In the genomic region with DNA sequence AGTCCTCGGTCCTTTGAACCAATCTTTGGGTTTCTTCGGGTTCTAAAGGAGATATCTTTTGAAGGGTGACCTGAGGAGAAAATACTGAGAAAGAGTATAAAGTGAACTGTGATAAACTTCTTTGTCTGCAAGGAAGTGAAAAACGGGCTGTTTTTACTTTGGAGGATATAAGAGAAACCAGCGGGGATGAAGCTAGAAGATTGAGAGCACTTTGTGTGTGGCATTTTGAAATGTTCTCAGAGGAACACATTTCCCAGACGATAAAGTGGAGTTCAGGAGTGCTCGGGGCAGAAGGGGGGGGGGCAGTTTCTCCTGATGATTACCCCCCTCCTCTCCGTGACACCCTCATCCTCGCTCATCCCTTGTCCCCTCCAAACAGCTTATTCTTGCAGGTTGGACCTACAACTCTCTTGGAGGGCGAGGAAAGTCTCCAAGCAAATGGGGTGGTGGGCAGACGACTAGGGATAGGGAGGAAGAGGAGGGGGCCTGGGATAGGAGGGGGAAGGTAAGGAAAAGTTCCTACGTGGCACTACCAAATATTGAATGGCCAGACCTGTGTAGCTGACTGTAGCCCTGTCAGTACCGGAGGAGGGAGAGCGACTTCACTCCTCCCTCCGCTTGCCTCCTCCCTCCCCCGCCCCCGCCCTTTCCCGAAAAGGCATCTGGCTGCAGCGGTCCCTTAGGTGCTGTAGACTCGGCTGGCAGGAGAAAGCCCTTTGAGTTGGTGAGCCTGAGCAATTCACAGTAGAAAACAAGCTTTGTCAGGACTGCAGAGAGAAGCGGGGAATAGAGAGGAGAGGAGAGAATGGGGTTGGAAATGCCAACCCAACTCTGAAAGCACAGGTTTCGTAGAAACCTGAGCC, we compare ENCODE assay signal across 9 mouse cellular contexts. TPM values are rescaled to one million over a fixed set of nuclear protein-coding genes. Genes with fewer than 3 reads are reported as not detected.
DNase-seq lines count a peak whose midpoint lies in the region; ATAC-seq and TF ChIP-seq lines count a peak whose summit lies in the region.
"Had no signal": no experiment of that assay in that cellular context is flagged by ENCODE, and none has a peak within 500 bp of the region (broad histone marks: within the 10 kb centered on the region; RNA-seq: fewer than 3 reads in every experiment).

No protein-coding gene starts in this region.

- peak overlapping the region; percentile 94 for H3K4me2 ChIP-seq in forebrain, embryonic 13.5 days
- H3K4me2 ChIP-seq in neural tube, embryonic 13.5 days, result peak overlapping the region; percentile 97

- peak; percentile 19 for ATAC-seq in forebrain, embryonic 13.5 days
- peak; percentile 75 for ATAC-seq in neural tube, embryonic 13.5 days (ENCODE audit: low read depth)

- no peaks in the 10 kb centered on the region for H3K36me3 ChIP-seq in forebrain, embryonic 13.5 days (ENCODE audit: poor library complexity, severe bottlenecking)
- no peaks in the 10 kb centered on the region for H3K36me3 ChIP-seq in neural tube, embryonic 13.5 days

- H3K4me1 ChIP-seq in forebrain, embryonic 13.5 days, result peaks cover 11% of the 10 kb centered on the region; the same call in 1 of the 2 replicates
- peaks cover 15% of the 10 kb centered on the region for H3K4me1 ChIP-seq in neural tube, embryonic 13.5 days (replicated peaks)

- intact Hi-C loops in left cerebral cortex, adult 2 months (cut with DNase I), result loop anchor here (2.0 kb wide), 1 partner anchor 381 kb away; no protein-coding TSS in a partner anchor
- intact Hi-C loops in left cerebral cortex, postnatal 14 days (cut with DNase I), result loop anchor here (2.0 kb wide), 1 partner anchor 381 kb away; no protein-coding TSS in a partner anchor
- intact Hi-C loops in left cerebral cortex, postnatal 4 days (cut with DNase I), result loop anchor here (5.0 kb wide), 1 partner anchor 379 kb away; no protein-coding TSS in a partner anchor

- H3K9me3 ChIP-seq in forebrain, embryonic 13.5 days (replicated peaks), result no peaks in the 10 kb centered on the region
- no peaks in the 10 kb centered on the region for H3K9me3 ChIP-seq in neural tube, embryonic 13.5 days

- WGBS in forebrain, embryonic 13.5 days, result under 1% methylated on average over 20 of the region's 21 CpGs
- WGBS in neural tube, embryonic 13.5 days, result 3% methylated on average over 21 of the region's 21 CpGs

- peak overlapping the region; percentile 68 for H3K9ac ChIP-seq in forebrain, embryonic 13.5 days
- peak overlapping the region; percentile 76 for H3K9ac ChIP-seq in neural tube, embryonic 13.5 days

- peak overlapping the region; percentile 54 for H3K4me3 ChIP-seq in left cerebral cortex, adult 2 months
- H3K4me3 ChIP-seq in forebrain, embryonic 13.5 days, result peak overlapping the region; percentile 65
- peak overlapping the region; percentile 66 for H3K4me3 ChIP-seq in neural tube, embryonic 13.5 days

- 0 out of 2 replicates have a peak overlapping the region, but pooled peaks have one; percentile 47 for H3K27ac ChIP-seq in left cerebral cortex, adult 2 months
- H3K27ac ChIP-seq in forebrain, embryonic 13.5 days, result no peak overlapping the region; the same call in 1 of the 2 replicates
- H3K27ac ChIP-seq in neural tube, embryonic 13.5 days (replicated peaks), result peak overlapping the region; percentile 81

- no peak for TF ChIP-seq CTCF in left cerebral cortex, adult 2 months (IDR thresholded peaks at IDR 0.05)

- DNase-seq in adrenal gland, adult (ENCODE audit: inconsistent age in 2 of 2, low spot score in 1 of 2), result peak; percentile 3 to 51
- no peak for DNase-seq in adrenal gland, postnatal 4 days (ENCODE audit: low spot score in 2 of 2)
- peak; percentile 14 to 18 for DNase-seq in left cerebral cortex, adult 2 months (ENCODE audit: extremely low spot score in 1 of 2, low spot score in 2 of 2)
- DNase-seq in left cerebral cortex, postnatal 14 days (ENCODE audit: low spot score in 2 of 2), result no peak
- DNase-seq in left cerebral cortex, postnatal 4 days, result peak; percentile 51
- no peak for DNase-seq in layer of hippocampus, adult 9-10 months (ENCODE audit: low spot score)

- no peaks in the 10 kb centered on the region for H3K27me3 ChIP-seq in forebrain, embryonic 13.5 days
- no peaks in the 10 kb centered on the region for H3K27me3 ChIP-seq in neural tube, embryonic 13.5 days

RNA-seq across cellular contexts. Expression of gene Col11a1, which starts 1.2 kb away (rescaled TPM):
- total RNA-seq in adrenal gland, postnatal 4 days (2021), result 1 to 10 TPM; 3.8 to 9.3 TPM
- total RNA-seq in left cerebral cortex, adult 2 months (2021), result 1 to 10 TPM; 8.1 to 9.8 TPM
- 10 to 100 TPM in 1 of 2 experiments, 1 to 10 TPM in 1; 9.8 to 10.5 TPM for total RNA-seq in left cerebral cortex, postnatal 14 days (2021)
- polyA plus RNA-seq in forebrain, embryonic 13.5 days (2015; fragmentation: Nextera tagmentation; extraction: Ambion mirVana), result 8.8 and 9.3 TPM in 2 replicates
- 10 to 100 TPM; 15.9 to 17.0 TPM for total RNA-seq in left cerebral cortex, postnatal 4 days (2021)
- polyA plus RNA-seq in neural tube, embryonic 13.5 days (2015; fragmentation: Nextera tagmentation; extraction: Ambion mirVana), result 18.8 and 22.4 TPM in 2 replicates
- total RNA-seq: common myeloid progenitor, adult 5-6 weeks had no signal

Comparison
In these comparisons a context has a peak if more than half of its experiments do, and no peak if none do; other contexts are left out.
1. DNase-seq: peak in adrenal gland, adult (2 of 2), left cerebral cortex, adult 2 months (2 of 2) and left cerebral cortex, postnatal 4 days (single experiment); none in adrenal gland, postnatal 4 days (0 of 2), left cerebral cortex, postnatal 14 days (0 of 2) and layer of hippocampus, adult 9-10 months (single experiment).
2. Peak in every context shown above with its lines, with median percentiles within 50 percentile points of each other: H3K4me3 ChIP-seq.